In the genomic region with DNA sequence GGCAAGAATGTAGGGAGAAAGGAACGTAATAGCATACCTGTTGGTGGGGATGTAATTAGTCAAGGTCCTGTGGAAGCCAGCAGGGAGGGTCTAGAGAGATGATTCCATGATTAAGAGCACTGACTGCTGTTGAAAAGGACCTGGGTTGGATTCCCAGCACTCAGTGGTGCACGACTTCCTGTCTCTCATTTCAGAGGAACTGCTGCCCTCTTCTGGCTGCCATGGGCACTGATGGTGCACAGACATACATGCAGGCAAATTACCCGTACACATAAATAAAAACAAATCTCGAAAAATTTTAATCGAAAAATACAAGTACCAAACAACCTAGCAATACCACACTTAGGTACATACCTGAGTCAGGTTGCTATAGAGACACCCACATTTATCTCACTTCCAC, we compare ENCODE assay signal across 12 mouse cellular contexts. TPM values are rescaled to one million over a fixed set of nuclear protein-coding genes. Genes with fewer than 3 reads are reported as not detected.
DNase-seq lines count a peak whose midpoint lies in the region; ATAC-seq and TF ChIP-seq lines count a peak whose summit lies in the region.
"Had no signal": no experiment of that assay in that cellular context is flagged by ENCODE, and none has a peak within 500 bp of the region (broad histone marks: within the 10 kb centered on the region; RNA-seq: fewer than 3 reads in every experiment).

No protein-coding gene starts in this region.

- ATAC-seq in hindbrain, postnatal 0 days = no peak
- no peak for ATAC-seq in hindbrain, embryonic 13.5 days (ENCODE audit: low FRiP score)
- ATAC-seq in lung, postnatal 0 days = no peak
- ATAC-seq in erythroid progenitor cell, adult 5-6 weeks (replicated peaks; ENCODE audit: low FRiP score, poor library complexity, severe bottlenecking) = no peak

- no peaks in the 10 kb centered on the region for H3K9me3 ChIP-seq in hindbrain, postnatal 0 days (ENCODE audit: low read length)
- H3K9me3 ChIP-seq in hindbrain, embryonic 13.5 days = no peaks in the 10 kb centered on the region
- no peaks in the 10 kb centered on the region for H3K9me3 ChIP-seq in lung, postnatal 0 days (ENCODE audit: low read length)
- no peaks in the 10 kb centered on the region for H3K9me3 ChIP-seq in ES-E14 (ENCODE audit: control insufficient read depth, insufficient read depth, low read depth, low read length)
- H3K9me3 ChIP-seq: stomach, embryonic 15.5 days had no signal

- in situ Hi-C loops in ES-E14 (cut with MboI; ENCODE audit: low sequenced_read_pairs in 2 of 2, unreplicated experiment in 2 of 2) = loop anchor here (10.0 to 25.0 kb wide), 2 partner anchors 167 to 424 kb away; no protein-coding TSS in a partner anchor

- DNase-seq in hindbrain, postnatal 0 days (ENCODE audit: low spot score) = no peak
- no peak for DNase-seq in lung, postnatal 0 days (ENCODE audit: low spot score)
- no peak for DNase-seq in lung, postnatal 10 days
- DNase-seq in ES-E14 (ENCODE audit: low read depth, low spot score) = no peak
- peak; percentile 20 for DNase-seq in naive thymus-derived CD4-positive, alpha-beta T cell, adult 2 months (ENCODE audit: low read depth)
- DNase-seq in embryo, embryonic 10.5 days (ENCODE audit: low spot score) = no peak
- DNase-seq: right cerebral cortex, adult 18-20 months had no signal

- no peaks in the 10 kb centered on the region for H3K4me1 ChIP-seq in hindbrain, postnatal 0 days (ENCODE audit: insufficient read depth, low read length)
- no peaks in the 10 kb centered on the region for H3K4me1 ChIP-seq in hindbrain, embryonic 13.5 days (replicated peaks)
- no peaks in the 10 kb centered on the region for H3K4me1 ChIP-seq in lung, postnatal 0 days (ENCODE audit: insufficient read depth, low read depth, low read length)
- no peaks in the 10 kb centered on the region for H3K4me1 ChIP-seq in ES-E14 (ENCODE audit: control insufficient read depth in 2 of 2, insufficient read depth in 2 of 2, low read length in 2 of 2, poor library complexity in 1 of 2)
- H3K4me1 ChIP-seq: limb, embryonic 12.5 days; neural tube, embryonic 12.5 days; stomach, embryonic 15.5 days had no signal

- no peak for TF ChIP-seq EP300 in lung, postnatal 0 days (IDR thresholded peaks at IDR 0.05)

- WGBS in hindbrain, postnatal 0 days = 98% methylated on average over 5 of the region's 5 CpGs
- WGBS in hindbrain, embryonic 13.5 days = 99% methylated on average over 5 of the region's 5 CpGs
- WGBS in lung, postnatal 0 days = 95% methylated on average over 5 of the region's 5 CpGs

- peaks cover 12% of the 10 kb centered on the region for H3K36me3 ChIP-seq in hindbrain, postnatal 0 days (ENCODE audit: insufficient read depth, low read length)
- H3K36me3 ChIP-seq in hindbrain, embryonic 13.5 days = peaks cover 50% of the 10 kb centered on the region
- peaks cover 14% of the 10 kb centered on the region; the same call in 1 of the 2 replicates for H3K36me3 ChIP-seq in lung, postnatal 0 days (ENCODE audit: insufficient read depth, low read length)
- H3K36me3 ChIP-seq in ES-E14 (ENCODE audit: control insufficient read depth, insufficient read depth, low read length, poor library complexity, severe bottlenecking) = peaks cover 7% of the 10 kb centered on the region

- H3K4me3 ChIP-seq in hindbrain, postnatal 0 days (ENCODE audit: low read length) = no peak overlapping the region
- H3K4me3 ChIP-seq in hindbrain, embryonic 13.5 days = no peak overlapping the region
- H3K4me3 ChIP-seq in lung, postnatal 0 days (ENCODE audit: low read depth, low read length) = no peak overlapping the region
- no peak overlapping the region for H3K4me3 ChIP-seq in ES-E14 (ENCODE audit: insufficient read depth in 1 of 2, low read depth in 1 of 2, low read length in 2 of 2, poor library complexity in 1 of 2, severe bottlenecking in 1 of 2)
- H3K4me3 ChIP-seq: limb, embryonic 12.5 days; neural tube, embryonic 12.5 days; stomach, embryonic 15.5 days had no signal

- no peak overlapping the region for H3K4me2 ChIP-seq in hindbrain, postnatal 0 days (ENCODE audit: low read depth, low read length)
- H3K4me2 ChIP-seq in hindbrain, embryonic 13.5 days = no peak overlapping the region
- no peak overlapping the region for H3K4me2 ChIP-seq in lung, postnatal 0 days (replicated peaks; ENCODE audit: low read depth, low read length)
- H3K4me2 ChIP-seq: limb, embryonic 12.5 days; neural tube, embryonic 12.5 days; stomach, embryonic 15.5 days had no signal

- H3K27me3 ChIP-seq in hindbrain, postnatal 0 days (ENCODE audit: insufficient read depth, low read length) = no peaks in the 10 kb centered on the region
- H3K27me3 ChIP-seq in hindbrain, embryonic 13.5 days = no peaks in the 10 kb centered on the region
- H3K27me3 ChIP-seq in lung, postnatal 0 days (replicated peaks; ENCODE audit: insufficient read depth, low read length) = no peaks in the 10 kb centered on the region
- H3K27me3 ChIP-seq: limb, embryonic 12.5 days; neural tube, embryonic 12.5 days; stomach, embryonic 15.5 days had no signal

- H3K27ac ChIP-seq in hindbrain, postnatal 0 days = no peak overlapping the region
- no peak overlapping the region for H3K27ac ChIP-seq in hindbrain, embryonic 13.5 days
- no peak overlapping the region for H3K27ac ChIP-seq in lung, postnatal 0 days (ENCODE audit: low read length)
- no peak overlapping the region for H3K27ac ChIP-seq in ES-E14 (ENCODE audit: insufficient read depth, low read depth, low read length, poor library complexity, severe bottlenecking)
- H3K27ac ChIP-seq: limb, embryonic 12.5 days; neural tube, embryonic 12.5 days; stomach, embryonic 15.5 days had no signal

- TF ChIP-seq CTCF in hindbrain, postnatal 0 days (IDR thresholded peaks at IDR 0.05; ENCODE audit: low read depth) = peak; percentile 15; the same call in 1 of the 2 replicates
- peak; percentile 33 for TF ChIP-seq CTCF in lung, postnatal 0 days (IDR thresholded peaks at IDR 0.05)

- no peak overlapping the region for H3K9ac ChIP-seq in hindbrain, postnatal 0 days (replicated peaks; ENCODE audit: low read length)
- no peak overlapping the region for H3K9ac ChIP-seq in hindbrain, embryonic 13.5 days
- no peak overlapping the region for H3K9ac ChIP-seq in lung, postnatal 0 days (replicated peaks; ENCODE audit: low read depth)
- no peak overlapping the region for H3K9ac ChIP-seq in ES-E14 (ENCODE audit: insufficient read depth, low read depth, low read length, poor library complexity, severe bottlenecking)
- H3K9ac ChIP-seq: limb, embryonic 12.5 days; neural tube, embryonic 12.5 days; stomach, embryonic 15.5 days had no signal

TF ChIP-seq in ES-E14, 5 proteins besides CTCF, POLR2A, EP300 and RAD21:
- TF ChIP-seq MAFK (IDR thresholded peaks at IDR 0.05; ENCODE audit: insufficient read depth, low read depth, low read length) = no peak
- TF ChIP-seq HCFC1 (IDR thresholded peaks at IDR 0.05; ENCODE audit: borderline replicate concordance, insufficient read depth, low read length) = no peak
- TF ChIP-seq CHD2 (IDR thresholded peaks at IDR 0.05; ENCODE audit: low read depth, low read length) = no peak
- TF ChIP-seq ZC3H11A (IDR thresholded peaks at IDR 0.05; ENCODE audit: borderline replicate concordance, low read depth, low read length) = peak; percentile 62; the same call in 1 of the 2 replicates

RNA-seq across cellular contexts. Expression of gene Degs1, which starts 28.8 kb away (rescaled TPM):
- total RNA-seq in hindbrain, postnatal 0 days (2014; rRNA removed) = 101 and 107 TPM in 2 replicates
- 134 and 135 TPM in 2 replicates for polyA plus RNA-seq in hindbrain, postnatal 0 days (2015; fragmentation: Nextera tagmentation; extraction: Ambion mirVana)
- 70.9 and 76.2 TPM in 2 replicates for polyA plus RNA-seq in hindbrain, embryonic 13.5 days (2015; fragmentation: Nextera tagmentation; extraction: Ambion mirVana)
- polyA plus RNA-seq in lung, postnatal 0 days (2015; fragmentation: Nextera tagmentation; extraction: Ambion mirVana) = 194 and 219 TPM in 2 replicates
- 126 and 154 TPM in 2 replicates for total RNA-seq in ES-E14 (2012; rRNA removed)
- total RNA-seq in erythroid progenitor cell, adult 5-6 weeks (2015; ENCODE audit: low replicate concordance) = 70.3 and 79.2 TPM in 2 replicates
- 31.8 and 33.1 TPM in 2 replicates for total RNA-seq in erythroid progenitor cell, adult 5-6 weeks (2017; ENCODE audit: low replicate concordance)

RNA-seq across cellular contexts. Expression of gene Fbxo28, which starts 30.1 kb away (rescaled TPM):
- total RNA-seq in hindbrain, postnatal 0 days (2014; rRNA removed) = 26.0 and 35.0 TPM in 2 replicates
- 14.9 and 15.8 TPM in 2 replicates for polyA plus RNA-seq in hindbrain, postnatal 0 days (2015; fragmentation: Nextera tagmentation; extraction: Ambion mirVana)
- polyA plus RNA-seq in hindbrain, embryonic 13.5 days (2015; fragmentation: Nextera tagmentation; extraction: Ambion mirVana) = 26.9 and 34.0 TPM in 2 replicates
- 9.8 and 12.5 TPM in 2 replicates for polyA plus RNA-seq in lung, postnatal 0 days (2015; fragmentation: Nextera tagmentation; extraction: Ambion mirVana)
- total RNA-seq in ES-E14 (2012; rRNA removed) = 25.8 TPM in 2 replicates
- total RNA-seq in erythroid progenitor cell, adult 5-6 weeks (2015; ENCODE audit: low replicate concordance) = 5.0 and 13.0 TPM in 2 replicates
- total RNA-seq in erythroid progenitor cell, adult 5-6 weeks (2017; ENCODE audit: low replicate concordance) = 6.5 and 7.8 TPM in 2 replicates
